Mouse (Mus musculus) heart, adult 2 months (tissue): ENCODE measurements around the gene Lias. TPM values are rescaled to one million over a fixed set of nuclear protein-coding genes. Genes with fewer than 3 reads are reported as not detected.

Source experiments
- DNase-seq, 2 experiments: peaks; one replicate each; pipeline ENCODE4 v3.0.0; 2021
- H3K27ac ChIP-seq: fragments of 200-600 bp; 2 replicates; pipeline ENCODE4 v1.8.1; 2022
- H3K27me3 ChIP-seq: fragments of 200-500 bp; 2 replicates; pipeline ENCODE4 v1.6.1; 2012; ENCODE audit warnings: mild to moderate bottlenecking, low read length, inconsistent platforms, mixed read lengths; ENCODE audit not compliant: control insufficient read depth, insufficient read depth
- H3K36me3 ChIP-seq: fragments of 200-500 bp; 2 replicates; pipeline ENCODE4 v1.6.1; 2012; ENCODE audit warnings: low read length, inconsistent platforms; ENCODE audit not compliant: control insufficient read depth, insufficient read depth
- H3K4me1 ChIP-seq: fragments of 200-500 bp; 2 replicates; pipeline ENCODE4 v1.6.1; 2011; ENCODE audit warnings: low read length; ENCODE audit not compliant: control insufficient read depth, insufficient read depth
- H3K4me3 ChIP-seq: fragments of 200-600 bp; 2 replicates; pipeline ENCODE4 v1.8.1; 2022
- H3K79me2 ChIP-seq: fragments of 200-500 bp; replicated peaks from 2 replicates; pipeline ENCODE4 v1.6.1; 2012; ENCODE audit warnings: mild to moderate bottlenecking, inconsistent platforms, low read length, moderate library complexity, mixed read lengths; ENCODE audit not compliant: control insufficient read depth, insufficient read depth
- H3K9ac ChIP-seq: fragments of 200-500 bp; 2 replicates; pipeline ENCODE4 v1.6.1; 2012; ENCODE audit warnings: low read depth, mild to moderate bottlenecking, control low read depth, inconsistent platforms, low read length, mixed read lengths
- CTCF ChIP-seq: fragments of 200-600 bp; IDR thresholded peaks from 2 replicates; pipeline ENCODE4 v1.8.1; 2022; ENCODE audit warnings: antibody characterized with exemption, mild to moderate bottlenecking, moderate library complexity
- EP300 ChIP-seq: fragments of 200-500 bp; IDR thresholded peaks from 2 replicates; pipeline ENCODE4 v1.6.1; 2011; ENCODE audit warnings: low read depth, low read length, control low read depth; ENCODE audit not compliant: insufficient read depth
- POLR2A ChIP-seq: fragments of 200-500 bp; IDR thresholded peaks from 2 replicates; pipeline ENCODE4 v1.6.1; 2011; ENCODE audit warnings: mild to moderate bottlenecking, low read depth, low read length, control low read depth; ENCODE audit not compliant: insufficient read depth
- WGBS: fragments of 180-500 bp; shearing (Covaris S2); methylation state at CpG from one replicate; pipeline ENCODE4 v1.1.7; 2018; 5-methylcytosine and 5-hydroxymethylcytosine counted together
- intact Hi-C: fragments of 180-260 bp; cut with DNase I; formaldehyde crosslinking; loops from one replicate; pipeline ENCODE4 v1.15.1; 2025
- polyA plus RNA-seq: library from polyadenylated mRNA; depleted of rRNA; stranded (reverse); fragments of >200 nt; gene quantifications from 2 replicates; pipeline ENCODE4 v1.2.3, GENCODE M21; 2012
- total RNA-seq, 2 experiments: library from RNA; stranded (reverse); gene quantifications; 2 replicates each; pipeline ENCODE4 v1.2.3; 2021

Lias gene
- total and polyA plus RNA-seq, 3 experiments: 21.3 to 54.1 (median 45.7) TPM

DNA sequence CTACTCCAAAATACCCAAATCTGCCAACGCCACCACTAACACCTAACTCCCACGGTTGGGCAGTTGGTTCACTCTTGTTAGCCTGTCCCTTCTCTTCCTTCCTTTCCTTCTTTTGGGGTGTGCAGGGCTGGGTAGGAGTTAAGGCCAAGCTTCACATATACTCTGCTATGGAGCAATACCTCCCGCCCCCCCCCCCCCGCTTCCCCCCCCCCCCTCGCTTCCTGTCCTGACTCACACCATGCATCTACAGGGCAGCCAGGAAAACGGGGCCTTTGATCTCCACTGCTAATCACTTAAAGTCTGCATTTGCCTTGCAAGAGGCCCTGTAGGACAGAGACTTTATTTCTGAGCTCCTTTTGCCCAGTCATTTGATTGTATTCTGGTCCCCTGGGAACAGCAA is 53.7 kb downstream of the Lias start:
- no peaks in the 10 kb centered on the region for H3K36me3 ChIP-seq
- TF ChIP-seq EP300 (no peak), POLR2A (no peak), CTCF (no peak)
- no peak for DNase-seq
- no peaks in the 10 kb centered on the region for H3K27me3 ChIP-seq
- no peak overlapping the region for H3K27ac ChIP-seq
- H3K9ac ChIP-seq: no peak overlapping the region
- intact Hi-C loops: no loop called here
- no peaks in the 10 kb centered on the region for H3K79me2 ChIP-seq
- no peak overlapping the region for H3K4me3 ChIP-seq
- WGBS: 23% methylated on average over 3 of the region's 6 CpGs
- peaks cover 2% of the 10 kb centered on the region; the same call in 1 of the 2 replicates for H3K4me1 ChIP-seq

DNA sequence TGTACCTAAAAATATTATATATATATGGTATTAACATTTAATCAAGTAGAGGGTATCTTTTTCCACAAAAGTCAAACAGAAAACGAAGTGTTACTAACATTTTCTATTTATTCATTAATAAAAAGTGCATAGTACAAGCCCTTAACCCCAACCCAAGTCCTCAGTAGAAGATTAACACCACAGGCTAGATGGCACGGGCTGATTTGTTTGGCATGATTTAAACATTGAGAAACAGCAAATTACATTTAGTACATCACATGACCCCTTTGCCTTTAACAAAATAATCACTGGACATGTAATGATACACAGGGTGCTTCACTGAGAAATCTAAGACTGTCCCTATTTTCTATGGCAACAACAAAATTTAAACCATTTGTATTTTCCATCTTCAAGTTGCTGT is 55.5 kb downstream of the Lias start:
- Histone ChIP-seq H3K36me3 (no peaks in the 10 kb centered on the region), H3K79me2 (no peaks in the 10 kb centered on the region), H3K4me1 (peaks cover 2% of the 10 kb centered on the region; the same call in 1 of the 2 replicates), H3K4me3 (no peak overlapping the region), H3K27ac (no peak overlapping the region), H3K27me3 (no peaks in the 10 kb centered on the region), H3K9ac (no peak overlapping the region)
- TF ChIP-seq POLR2A (no peak), EP300 (no peak), CTCF (no peak)
- DNase-seq: no peak
- intact Hi-C loops: no loop called here
- 87% methylated on average over 2 of the region's 2 CpGs for WGBS

DNA sequence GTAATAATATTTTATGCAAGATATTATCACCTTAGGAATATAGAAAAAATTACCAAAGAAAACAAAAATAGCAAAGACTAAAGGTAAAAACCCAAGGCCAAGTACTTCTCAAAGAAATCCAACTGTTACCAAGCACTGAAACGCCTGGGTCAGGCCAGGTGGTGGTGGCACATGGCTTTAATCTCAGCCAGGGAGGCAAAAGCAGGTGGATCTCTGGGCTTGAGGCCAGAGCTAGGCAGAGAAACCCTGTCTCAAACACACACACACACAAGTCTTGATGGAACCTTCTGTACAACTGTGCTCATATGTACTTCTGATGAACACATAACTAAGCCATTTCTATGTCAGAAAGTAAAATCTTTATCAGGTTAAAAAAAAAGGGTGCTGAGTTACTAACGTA is 56.5 kb downstream of the Lias start:
- intact Hi-C loops: no loop called here
- TF ChIP-seq EP300 (no peak), POLR2A (no peak), CTCF (no peak)
- peaks cover 2% of the 10 kb centered on the region; the same call in 1 of the 2 replicates for H3K4me1 ChIP-seq
- DNase-seq: no peak
- H3K4me3 ChIP-seq: no peak overlapping the region
- H3K27me3 ChIP-seq: no peaks in the 10 kb centered on the region
- no peaks in the 10 kb centered on the region for H3K36me3 ChIP-seq
- no peak overlapping the region for H3K9ac ChIP-seq
- whole genome bisulfite sequencing: 82% methylated on average over 2 of the region's 2 CpGs
- H3K79me2 ChIP-seq: no peaks in the 10 kb centered on the region
- no peak overlapping the region for H3K27ac ChIP-seq

DNA sequence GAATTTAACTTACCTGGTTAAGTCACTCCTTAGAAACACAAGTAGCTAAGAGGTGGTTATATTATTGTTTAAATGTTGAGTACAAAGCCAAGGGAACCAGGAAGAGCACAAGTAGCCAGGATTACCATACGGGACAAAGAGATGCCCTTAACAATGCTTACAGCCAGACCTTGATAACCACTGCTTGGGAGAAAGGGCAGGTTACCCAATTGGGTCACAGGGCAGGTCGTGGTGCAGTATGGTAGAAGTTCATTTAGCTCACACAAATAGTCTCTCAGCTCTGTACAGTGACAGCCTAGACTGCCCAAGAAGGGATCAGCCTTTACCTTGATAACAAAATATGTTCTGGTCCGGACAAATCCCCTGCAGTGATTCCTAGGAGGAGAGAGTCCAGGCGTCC is 57.6 kb downstream of the Lias start:
- DNase-seq: no peak
- intact Hi-C loops: no loop called here
- Histone ChIP-seq H3K79me2 (no peaks in the 10 kb centered on the region), H3K4me1 (peaks cover 2% of the 10 kb centered on the region; the same call in 1 of the 2 replicates), H3K9ac (no peak overlapping the region), H3K27ac (no peak overlapping the region), H3K36me3 (no peaks in the 10 kb centered on the region), H3K4me3 (no peak overlapping the region), H3K27me3 (no peaks in the 10 kb centered on the region)
- no peak for TF ChIP-seq CTCF
- TF ChIP-seq POLR2A: no peak
- no peak for TF ChIP-seq EP300
- WGBS: 84% methylated on average over 4 of the region's 4 CpGs

DNA sequence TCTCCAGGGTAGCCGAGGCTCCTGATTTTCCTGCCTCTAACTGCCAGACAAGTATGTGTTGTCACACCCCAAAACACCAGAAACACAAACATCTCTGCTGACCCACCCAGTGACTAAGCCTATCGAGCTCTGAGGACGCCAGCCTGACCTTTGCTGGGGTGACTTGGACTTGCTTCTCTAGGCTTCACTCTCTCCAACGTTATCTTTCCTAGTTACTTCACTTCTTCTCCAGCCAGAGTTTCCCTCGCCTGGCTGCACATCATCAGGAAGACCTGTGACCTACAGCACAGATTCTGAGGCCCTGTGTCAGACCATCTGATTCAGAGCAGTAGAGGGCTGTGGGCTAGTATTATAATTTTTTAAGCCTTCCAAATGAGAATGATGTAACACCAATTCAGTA is 63.5 kb downstream of the Lias start:
- Histone ChIP-seq H3K4me1 (peaks cover 20% of the 10 kb centered on the region), H3K4me3 (no peak overlapping the region), H3K9ac (no peak overlapping the region), H3K27ac (peak overlapping the region; percentile 69), H3K79me2 (no peaks in the 10 kb centered on the region), H3K27me3 (no peaks in the 10 kb centered on the region), H3K36me3 (peaks cover 5% of the 10 kb centered on the region; the same call in 1 of the 2 replicates)
- intact Hi-C loops: loop anchor here (5.0 kb wide), 1 partner anchor 38 kb away; the partner anchor contains the start of gene Gm43552
- peak; percentile 42 to 78 for DNase-seq
- TF ChIP-seq POLR2A (0 out of 2 replicates have a peak, but pooled peaks have one; percentile 11), EP300 (peak; percentile 56; the same call in 1 of the 2 replicates), CTCF (no peak)
- 20% methylated on average over 5 of the region's 5 CpGs for WGBS

DNA sequence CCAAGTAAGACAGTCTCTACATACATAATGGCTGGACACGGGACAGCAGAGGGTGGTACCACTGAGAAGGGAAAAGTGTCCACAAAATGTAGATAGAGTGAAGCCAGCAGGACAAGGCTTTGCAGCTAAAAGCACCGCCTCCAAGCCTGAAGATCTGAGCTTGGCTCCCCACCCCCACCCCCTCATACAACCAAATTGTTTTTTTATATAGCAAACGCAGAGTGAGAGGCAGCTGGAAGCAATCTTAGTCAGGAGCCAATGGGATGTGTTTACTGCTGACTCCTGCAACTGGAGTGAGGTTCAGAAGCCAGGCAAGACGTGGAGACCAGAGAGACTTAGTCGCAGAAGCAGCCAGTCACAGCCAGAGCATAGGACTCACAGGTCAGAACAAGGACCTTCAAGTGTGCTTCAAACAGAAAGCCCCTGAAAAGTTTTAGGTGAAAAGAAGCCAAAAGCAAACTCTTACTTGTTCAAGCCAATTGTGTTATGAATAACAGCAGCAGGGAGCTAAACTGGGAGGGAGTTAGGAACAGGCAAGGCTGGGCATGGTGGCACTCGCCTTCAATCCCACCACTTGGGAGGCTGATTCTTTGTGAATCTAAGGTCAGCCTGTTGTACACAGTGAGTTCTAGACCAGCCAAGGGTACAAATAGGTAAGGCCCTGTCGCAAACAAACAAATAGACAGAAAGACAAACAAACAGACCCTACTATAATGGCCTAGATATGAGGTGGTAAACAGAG is 66.0 kb downstream of the Lias start:
- TF ChIP-seq POLR2A (no peak), CTCF (no peak), EP300 (no peak)
- Histone ChIP-seq H3K27ac (peak overlapping the region; percentile 51), H3K9ac (no peak overlapping the region), H3K36me3 (peaks cover 5% of the 10 kb centered on the region; the same call in 1 of the 2 replicates), H3K4me3 (no peak overlapping the region), H3K4me1 (peaks cover 20% of the 10 kb centered on the region), H3K79me2 (peaks cover 2% of the 10 kb centered on the region; the same call in 1 of the 2 replicates), H3K27me3 (no peaks in the 10 kb centered on the region)
- DNase-seq: peak in 1 of 2 experiments; percentile 39
- intact Hi-C loops: loop anchor here (5.0 kb wide), 1 partner anchor 35 kb away; the partner anchor contains the start of gene Gm43552
- WGBS: 64% methylated on average over 7 of the region's 7 CpGs
